Mouse (Mus musculus): ENCODE results near the gene Scyl1. TPM values are rescaled to one million over a fixed set of nuclear protein-coding genes. Genes with fewer than 3 reads are reported as not detected.

The Scyl1 gene
- polyA plus RNA-seq, 1 experiment: 120 TPM

GRCm38 (mm10) chr19:5711907-5712460 is 59.2 kb downstream of the Scyl1 start:
- Histone ChIP-seq H3K4me3 (ENCODE audit: insufficient read depth, low read length) (no peak overlapping the region), H3K4me1 (ENCODE audit: control insufficient read depth, insufficient read depth, low read length) (peaks cover 6% of the 10 kb centered on the region), H3K27ac (ENCODE audit: insufficient read depth, low read length) (no peak overlapping the region)
- TF ChIP-seq POLR2A (IDR thresholded peaks at IDR 0.05; ENCODE audit: extremely low read depth, insufficient read depth, low read length): no peak

- peak; percentile 80 for TF ChIP-seq CTCF (IDR thresholded peaks at IDR 0.05; ENCODE audit: extremely low read depth, insufficient read depth, low read length)
- no peak for TF ChIP-seq POLR2A (IDR thresholded peaks at IDR 0.05; ENCODE audit: extremely low read depth, insufficient read depth, low read length)
- Histone ChIP-seq H3K27ac (ENCODE audit: insufficient read depth, low read length) (no peak overlapping the region), H3K4me1 (ENCODE audit: control insufficient read depth, insufficient read depth, low read length) (peaks cover 5% of the 10 kb centered on the region; the same call in 1 of the 2 replicates), H3K4me3 (ENCODE audit: insufficient read depth, low read length) (no peak overlapping the region)
Observed at GRCm38 (mm10) chr19:5711218-5711617, 60.0 kb downstream of the Scyl1 start.

- no peak overlapping the region for H3K4me3 ChIP-seq (ENCODE audit: insufficient read depth, low read length)
- TF ChIP-seq CTCF (IDR thresholded peaks at IDR 0.05; ENCODE audit: extremely low read depth, insufficient read depth, low read length): no peak
- peaks cover 5% of the 10 kb centered on the region; the same call in 1 of the 2 replicates for H3K4me1 ChIP-seq (ENCODE audit: control insufficient read depth, insufficient read depth, low read length)
- H3K27ac ChIP-seq (ENCODE audit: insufficient read depth, low read length): no peak overlapping the region
Observed at GRCm38 (mm10) chr19:5710581-5710980, 60.6 kb downstream of the Scyl1 start.

- TF ChIP-seq POLR2A (IDR thresholded peaks at IDR 0.05; ENCODE audit: extremely low read depth, insufficient read depth, low read length): no peak
- TF ChIP-seq CTCF (IDR thresholded peaks at IDR 0.05; ENCODE audit: extremely low read depth, insufficient read depth, low read length): no peak
- Histone ChIP-seq H3K27ac (ENCODE audit: insufficient read depth, low read length) (no peak overlapping the region), H3K4me1 (ENCODE audit: control insufficient read depth, insufficient read depth, low read length) (peaks cover 5% of the 10 kb centered on the region; the same call in 1 of the 2 replicates), H3K4me3 (ENCODE audit: insufficient read depth, low read length) (no peak overlapping the region)
Observed at GRCm38 (mm10) chr19:5710068-5710467, 61.2 kb downstream of the Scyl1 start.

Other genes with a start within 250 kb of the Scyl1 start
- gene Ovol1, start 210.8 kb downstream of the Scyl1 start, polyA plus RNA-seq (2012; rRNA removed): 0.02 and 0.04 TPM in 2 replicates
- gene Ap5b1, start 203.4 kb downstream of the Scyl1 start, polyA plus RNA-seq (2012; rRNA removed): 3.2 and 3.3 TPM in 2 replicates
- 50.2 and 61.3 TPM in 2 replicates for gene Rnaseh2c, start 169.5 kb downstream of the Scyl1 start, polyA plus RNA-seq (2012; rRNA removed)
- 111 and 115 TPM in 2 replicates for gene Kat5, start 161.2 kb downstream of the Scyl1 start, polyA plus RNA-seq (2012; rRNA removed)
- gene Rela, start 133.9 kb downstream of the Scyl1 start, polyA plus RNA-seq (2012; rRNA removed): 30.9 and 32.5 TPM in 2 replicates
- gene Sipa1, start 107.7 kb downstream of the Scyl1 start, polyA plus RNA-seq (2012; rRNA removed): 16.9 and 17.7 TPM in 2 replicates
- gene Map3k11, start 82.7 kb downstream of the Scyl1 start, polyA plus RNA-seq (2012; rRNA removed): 21.1 and 23.1 TPM in 2 replicates
- gene Pcnx3, start 82.5 kb downstream of the Scyl1 start, polyA plus RNA-seq (2012; rRNA removed): 59.9 and 60.8 TPM in 2 replicates
- gene Kcnk7, start 67.1 kb downstream of the Scyl1 start, polyA plus RNA-seq (2012; rRNA removed): 0.09 and 0.23 TPM in 2 replicates
- 16.5 and 17.0 TPM in 2 replicates for gene Ehbp1l1, start 45.1 kb downstream of the Scyl1 start, polyA plus RNA-seq (2012; rRNA removed)
- gene Fam89b, start 41.8 kb downstream of the Scyl1 start, polyA plus RNA-seq (2012; rRNA removed): 46.7 and 58.6 TPM in 2 replicates
- gene Ltbp3, start 30.5 kb downstream of the Scyl1 start, polyA plus RNA-seq (2012; rRNA removed): 54.2 and 54.9 TPM in 2 replicates
- gene Frmd8, start 103.9 kb upstream of the Scyl1 start, polyA plus RNA-seq (2012; rRNA removed): 17.1 and 22.1 TPM in 2 replicates
- gene Slc25a45, start 106.4 kb upstream of the Scyl1 start, polyA plus RNA-seq (2012; rRNA removed): 6.6 and 7.4 TPM in 2 replicates
- gene Tigd3, start 122.7 kb upstream of the Scyl1 start, polyA plus RNA-seq (2012; rRNA removed): 3.6 and 4.0 TPM in 2 replicates
- 96.2 and 99.0 TPM in 2 replicates for gene Dpf2, start 141.6 kb upstream of the Scyl1 start, polyA plus RNA-seq (2012; rRNA removed)
- 12.6 and 16.4 TPM in 2 replicates for gene Cdc42ep2, start 153.4 kb upstream of the Scyl1 start, polyA plus RNA-seq (2012; rRNA removed)
- gene Pola2, start 192.8 kb upstream of the Scyl1 start, polyA plus RNA-seq (2012; rRNA removed): 11.7 and 12.9 TPM in 2 replicates
- gene Slc22a20, start 214.7 kb upstream of the Scyl1 start, polyA plus RNA-seq (2012; rRNA removed): not detected in 2 replicates
- gene Capn1, start 244.5 kb upstream of the Scyl1 start, polyA plus RNA-seq (2012; rRNA removed): 18.5 and 20.1 TPM in 2 replicates

Measured in cortical plate, adult 2 months (tissue).